13 mouse cellular contexts compared by ENCODE assay signal in the genomic region with DNA sequence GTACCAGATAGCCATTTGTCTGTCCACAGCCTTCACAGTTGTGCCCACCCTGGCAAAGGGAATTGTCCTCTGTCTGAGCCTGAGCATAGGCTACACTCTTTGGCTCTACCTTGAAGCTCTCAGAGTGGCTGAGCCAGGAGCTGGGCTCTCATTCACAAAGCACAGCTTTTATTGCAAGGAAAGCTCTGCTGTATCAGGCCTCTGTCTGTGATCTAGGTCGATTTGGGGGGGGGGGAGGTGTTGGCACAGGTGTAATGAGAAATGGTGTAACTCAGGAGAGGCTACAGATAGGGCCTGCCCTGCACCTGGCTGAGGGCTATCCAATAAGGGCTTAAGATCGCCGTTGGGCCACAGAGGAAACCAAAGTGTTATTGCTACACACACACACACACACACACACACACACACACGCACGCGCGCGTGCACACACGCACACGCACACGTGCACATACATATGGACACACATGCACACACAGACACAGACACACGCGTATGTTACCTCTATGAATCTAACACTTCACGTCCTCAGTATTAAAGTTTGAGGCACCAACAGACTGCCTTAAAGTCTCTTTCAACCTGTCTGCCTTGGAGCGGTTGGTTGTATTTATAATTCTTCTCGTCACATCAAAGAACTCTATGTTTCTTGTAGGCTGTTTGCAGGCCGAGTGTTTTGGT.
A peak's percentile ranks its signal among the peaks of the same experiment; 100 is the strongest.
DNase-seq lines count a peak whose midpoint lies in the region; ATAC-seq and TF ChIP-seq lines count a peak whose summit lies in the region.
"Had no signal": no experiment of that assay in that cellular context is flagged by ENCODE, and none has a peak within 500 bp of the region (broad histone marks: within the 10 kb centered on the region; RNA-seq: fewer than 3 reads in every experiment).

No protein-coding gene starts in this region.

- no peak overlapping the region for H3K4me2 ChIP-seq in forebrain, embryonic 16.5 days (ENCODE audit: low read length)
- H3K4me2 ChIP-seq in forebrain, embryonic 12.5 days: no peak overlapping the region
- H3K4me2 ChIP-seq in kidney, postnatal 0 days (ENCODE audit: low read length): 0 out of 2 replicates have a peak overlapping the region, but pooled peaks have one; percentile 18
- H3K4me2 ChIP-seq: liver, embryonic 12.5 days; midbrain, embryonic 12.5 days had no signal

- 86% methylated on average over 17 of the region's 17 CpGs for WGBS in forebrain, embryonic 16.5 days
- 88% methylated on average over 17 of the region's 17 CpGs for WGBS in forebrain, embryonic 12.5 days
- whole genome bisulfite sequencing in kidney, postnatal 0 days: 87% methylated on average over 17 of the region's 17 CpGs
- 55% methylated on average over 17 of the region's 17 CpGs for WGBS in large intestine, adult 2 months

- H3K9me3 ChIP-seq in forebrain, embryonic 16.5 days (ENCODE audit: control insufficient read depth, low read length): no peaks in the 10 kb centered on the region
- no peaks in the 10 kb centered on the region for H3K9me3 ChIP-seq in forebrain, embryonic 12.5 days
- no peaks in the 10 kb centered on the region for H3K9me3 ChIP-seq in kidney, postnatal 0 days (replicated peaks; ENCODE audit: low read length)
- H3K9me3 ChIP-seq: liver, embryonic 12.5 days; midbrain, embryonic 12.5 days had no signal

- H3K27ac ChIP-seq in forebrain, embryonic 16.5 days (ENCODE audit: low read length): 0 out of 2 replicates have a peak overlapping the region, but pooled peaks have one; percentile 2
- H3K27ac ChIP-seq in forebrain, embryonic 12.5 days: no peak overlapping the region
- H3K27ac ChIP-seq in kidney, postnatal 0 days: peak overlapping the region; percentile 84
- H3K27ac ChIP-seq in brown adipose tissue, adult 24 weeks (replicated peaks; ENCODE audit: low read depth, low read length): peak overlapping the region; percentile 44
- H3K27ac ChIP-seq: liver, embryonic 12.5 days; midbrain, embryonic 12.5 days had no signal

- H3K36me3 ChIP-seq in forebrain, embryonic 16.5 days (ENCODE audit: control insufficient read depth, insufficient read depth): no peaks in the 10 kb centered on the region
- no peaks in the 10 kb centered on the region for H3K36me3 ChIP-seq in forebrain, embryonic 12.5 days (replicated peaks)
- 0 out of 2 replicates have a peak, but pooled peaks cover 2% of the 10 kb centered on the region for H3K36me3 ChIP-seq in kidney, postnatal 0 days (ENCODE audit: insufficient read depth, low read length)
- H3K36me3 ChIP-seq: liver, embryonic 12.5 days; midbrain, embryonic 12.5 days had no signal

- H3K27me3 ChIP-seq in forebrain, embryonic 16.5 days (replicated peaks; ENCODE audit: control insufficient read depth, insufficient read depth, low read length): peaks cover 7% of the 10 kb centered on the region
- H3K27me3 ChIP-seq in forebrain, embryonic 12.5 days: peaks cover 83% of the 10 kb centered on the region
- no peaks in the 10 kb centered on the region for H3K27me3 ChIP-seq in kidney, postnatal 0 days (ENCODE audit: insufficient read depth, low read length)

- no peak for ATAC-seq in forebrain, embryonic 16.5 days
- no peak for ATAC-seq in forebrain, embryonic 12.5 days (ENCODE audit: low FRiP score)
- no peak for ATAC-seq in kidney, postnatal 0 days (replicated peaks; ENCODE audit: low FRiP score, low read depth)
- ATAC-seq: forebrain, embryonic 14.5 days; intestine, embryonic 16.5 days; liver, embryonic 12.5 days had no signal

- H3K4me1 ChIP-seq in forebrain, embryonic 16.5 days (replicated peaks; ENCODE audit: control insufficient read depth, insufficient read depth, low read length): peaks cover 25% of the 10 kb centered on the region
- H3K4me1 ChIP-seq in forebrain, embryonic 12.5 days: peaks cover 11% of the 10 kb centered on the region
- H3K4me1 ChIP-seq in kidney, postnatal 0 days (replicated peaks; ENCODE audit: insufficient read depth, low read length): peaks cover 5% of the 10 kb centered on the region
- peaks cover 36% of the 10 kb centered on the region for H3K4me1 ChIP-seq in brown adipose tissue, adult 24 weeks (ENCODE audit: control insufficient read depth, insufficient read depth, insufficient read length, low read length)
- H3K4me1 ChIP-seq: liver, embryonic 12.5 days had no signal

- no peak overlapping the region for H3K4me3 ChIP-seq in forebrain, embryonic 16.5 days (replicated peaks; ENCODE audit: low read length)
- H3K4me3 ChIP-seq in forebrain, embryonic 12.5 days (replicated peaks): no peak overlapping the region
- no peak overlapping the region for H3K4me3 ChIP-seq in kidney, postnatal 0 days (replicated peaks; ENCODE audit: low read depth, low read length)
- peak overlapping the region; percentile 26; the same call in 1 of the 2 replicates for H3K4me3 ChIP-seq in brown adipose tissue, adult 24 weeks (ENCODE audit: insufficient read depth, low read depth, low read length)
- H3K4me3 ChIP-seq: liver, embryonic 12.5 days; midbrain, embryonic 12.5 days had no signal

- H3K9ac ChIP-seq in forebrain, embryonic 16.5 days (replicated peaks; ENCODE audit: low read depth, low read length): no peak overlapping the region
- no peak overlapping the region for H3K9ac ChIP-seq in forebrain, embryonic 12.5 days
- H3K9ac ChIP-seq in kidney, postnatal 0 days (ENCODE audit: low read depth, low read length): no peak overlapping the region
- H3K9ac ChIP-seq: liver, embryonic 12.5 days; midbrain, embryonic 12.5 days had no signal

- no peak for TF ChIP-seq CTCF in kidney, postnatal 0 days (IDR thresholded peaks at IDR 0.05; ENCODE audit: low read depth)

- no peak for DNase-seq in kidney, postnatal 0 days (ENCODE audit: low spot score)
- DNase-seq in kidney, postnatal 14 days: no peak
- DNase-seq in large intestine, adult 2 months (ENCODE audit: low read depth, low spot score): peak; percentile 24
- no peak for DNase-seq in embryo, embryonic 10 days (ENCODE audit: low spot score)
- no peak for DNase-seq in right cerebral cortex, postnatal 14 days
- DNase-seq: thymus, postnatal 14 days had no signal
